Mouse (Mus musculus) liver, embryonic 11.5 days (tissue): ENCODE data around the gene Atp11b. TPM values are rescaled to one million over a fixed set of nuclear protein-coding genes. Genes with fewer than 3 reads are reported as not detected.

ENCODE experiments used
- ATAC-seq: fragments of 200-750 bp; cut with Nextera tagmentation; replicated peaks from 2 replicates; pipeline ENCODE4 v1.8.0; 2017; ENCODE audit warnings: moderate number of reproducible peaks, mild to moderate bottlenecking, moderate TSS enrichment, moderate library complexity; ENCODE audit not compliant: low FRiP score
- DNase-seq: peaks from one replicate; pipeline ENCODE4 v3.0.0-alpha.2; 2017; ENCODE audit warnings: low spot score
- H3K27ac ChIP-seq: fragments of 300-500 bp; sonication (generic); 2 replicates; pipeline ENCODE4 v1.5.1; 2014; ENCODE audit warnings: mild to moderate bottlenecking, low read depth, low read length, control low read depth
- H3K27me3 ChIP-seq: fragments of 300-500 bp; sonication (generic); replicated peaks from 2 replicates; pipeline ENCODE4 v1.6.1; 2014; ENCODE audit warnings: low read length, mixed read lengths; ENCODE audit not compliant: control insufficient read depth, insufficient read depth
- H3K36me3 ChIP-seq: fragments of 300-500 bp; sonication (generic); 2 replicates; pipeline ENCODE4 v1.6.1; 2014; ENCODE audit warnings: mild to moderate bottlenecking, low read length, moderate library complexity, mixed read lengths; ENCODE audit not compliant: control insufficient read depth, insufficient read depth
- H3K4me1 ChIP-seq: fragments of 300-500 bp; sonication (generic); replicated peaks from 2 replicates; pipeline ENCODE4 v1.6.1; 2014; ENCODE audit warnings: low read length, mixed read lengths; ENCODE audit not compliant: control insufficient read depth, insufficient read depth
- H3K4me2 ChIP-seq: fragments of 300-500 bp; sonication (generic); 2 replicates; pipeline ENCODE4 v1.6.1; 2014; ENCODE audit warnings: mild to moderate bottlenecking, control low read depth, moderate library complexity
- H3K4me3 ChIP-seq: fragments of 300-500 bp; sonication (generic); 2 replicates; pipeline ENCODE4 v1.5.1; 2014; ENCODE audit warnings: low read depth, low read length, control low read depth
- H3K9ac ChIP-seq: fragments of 300-500 bp; sonication (generic); 2 replicates; pipeline ENCODE4 v1.6.1; 2014; ENCODE audit warnings: low read depth, low read length, control low read depth
- H3K9me3 ChIP-seq: fragments of 300-500 bp; sonication (generic); 2 replicates; pipeline ENCODE4 v1.6.1; 2016; ENCODE audit warnings: low read length, inconsistent platforms, mixed read lengths; ENCODE audit not compliant: control insufficient read depth
- WGBS: fragments of 180-500 bp; shearing (Covaris S2); extraction: QIAGEN DNeasy Blood & Tissue Kit; methylation state at CpG from one replicate; pipeline ENCODE4 v1.1.7; 2014; 5-methylcytosine and 5-hydroxymethylcytosine counted together
- polyA plus RNA-seq: library from polyadenylated mRNA; unstranded; fragments of >200 nt; fragmentation: Nextera tagmentation; extraction: Ambion mirVana; gene quantifications from 2 replicates; pipeline ENCODE4 v1.2.1, GENCODE M21; 2014

The Atp11b gene
- polyA plus RNA-seq, 1 experiment from 2014 or later, result 40.1 TPM

GRCm38 (mm10) chr3:35726936-35727335, 27.0 kb upstream of the Atp11b start:
- WGBS, result 75% methylated on average over 1 of the region's 1 CpGs
- Histone ChIP-seq H3K9ac (no peak overlapping the region), H3K4me1 (no peaks in the 10 kb centered on the region), H3K9me3 (no peaks in the 10 kb centered on the region), H3K27me3 (no peaks in the 10 kb centered on the region), H3K4me2 (no peak overlapping the region), H3K4me3 (no peak overlapping the region), H3K36me3 (no peaks in the 10 kb centered on the region), H3K27ac (no peak overlapping the region)
- DNase-seq (no peak), ATAC-seq (no peak)

GRCm38 (mm10) chr3:35729490-35729889, 24.4 kb upstream of the Atp11b start:
- DNase-seq (no peak), ATAC-seq (no peak)
- Histone ChIP-seq H3K27ac (no peak overlapping the region), H3K4me1 (no peaks in the 10 kb centered on the region), H3K9me3 (no peaks in the 10 kb centered on the region), H3K4me3 (no peak overlapping the region), H3K4me2 (no peak overlapping the region), H3K9ac (no peak overlapping the region), H3K36me3 (no peaks in the 10 kb centered on the region), H3K27me3 (no peaks in the 10 kb centered on the region)
- 75% methylated on average over 6 of the region's 6 CpGs for WGBS

GRCm38 (mm10) chr3:35731981-35732777, 21.7 kb upstream of the Atp11b start:
- no peak overlapping the region for H3K4me3 ChIP-seq
- no peak overlapping the region for H3K27ac ChIP-seq
- no peaks in the 10 kb centered on the region for H3K27me3 ChIP-seq
- H3K36me3 ChIP-seq, result no peaks in the 10 kb centered on the region
- H3K4me1 ChIP-seq, result no peaks in the 10 kb centered on the region
- WGBS, result 49% methylated on average over 10 of the region's 10 CpGs
- H3K4me2 ChIP-seq, result peak overlapping the region; percentile 46
- ATAC-seq, result peak; percentile 49; the same call in 1 of the 2 replicates
- DNase-seq, result no peak
- H3K9me3 ChIP-seq, result no peaks in the 10 kb centered on the region
- H3K9ac ChIP-seq, result no peak overlapping the region

GRCm38 (mm10) chr3:35732778-35733147, 21.1 kb upstream of the Atp11b start:
- H3K27ac ChIP-seq, result no peak overlapping the region
- 0 out of 2 replicates have a peak, but pooled peaks have one; percentile 18 for ATAC-seq
- DNase-seq, result no peak
- peak overlapping the region; percentile 46; the same call in 1 of the 2 replicates for H3K4me2 ChIP-seq
- H3K4me3 ChIP-seq, result no peak overlapping the region
- H3K36me3 ChIP-seq, result no peaks in the 10 kb centered on the region
- no peaks in the 10 kb centered on the region for H3K27me3 ChIP-seq
- H3K4me1 ChIP-seq, result no peaks in the 10 kb centered on the region
- no peaks in the 10 kb centered on the region for H3K9me3 ChIP-seq
- no peak overlapping the region for H3K9ac ChIP-seq

GRCm38 (mm10) chr3:35734509-35734908, 19.4 kb upstream of the Atp11b start:
- no peaks in the 10 kb centered on the region for H3K36me3 ChIP-seq
- H3K9me3 ChIP-seq, result no peaks in the 10 kb centered on the region
- DNase-seq (no peak), ATAC-seq (no peak)
- no peak overlapping the region for H3K27ac ChIP-seq
- WGBS, result 79% methylated on average over 4 of the region's 4 CpGs
- H3K4me1 ChIP-seq, result no peaks in the 10 kb centered on the region
- H3K27me3 ChIP-seq, result no peaks in the 10 kb centered on the region
- H3K9ac ChIP-seq, result no peak overlapping the region
- H3K4me2 ChIP-seq, result no peak overlapping the region
- H3K4me3 ChIP-seq, result no peak overlapping the region

- Histone ChIP-seq H3K4me2 (no peak overlapping the region), H3K27me3 (no peaks in the 10 kb centered on the region), H3K9me3 (no peaks in the 10 kb centered on the region), H3K27ac (no peak overlapping the region), H3K36me3 (no peaks in the 10 kb centered on the region), H3K9ac (no peak overlapping the region), H3K4me1 (no peaks in the 10 kb centered on the region), H3K4me3 (no peak overlapping the region)
- no peak for DNase-seq
- ATAC-seq, result no peak
- 82% methylated on average over 3 of the region's 3 CpGs for WGBS
These were observed 15.8 kb upstream of the Atp11b start for GRCm38 (mm10) chr3:35738071-35738470.

GRCm38 (mm10) chr3:35745010-35745409, 8.9 kb upstream of the Atp11b start:
- DNase-seq (no peak), ATAC-seq (no peak)
- no peaks in the 10 kb centered on the region for H3K4me1 ChIP-seq
- H3K27me3 ChIP-seq, result no peaks in the 10 kb centered on the region
- no peaks in the 10 kb centered on the region for H3K9me3 ChIP-seq
- 60% methylated on average over 4 of the region's 4 CpGs for WGBS
- no peaks in the 10 kb centered on the region for H3K36me3 ChIP-seq
- H3K27ac ChIP-seq, result no peak overlapping the region
- no peak overlapping the region for H3K9ac ChIP-seq
- no peak overlapping the region for H3K4me3 ChIP-seq
- no peak overlapping the region for H3K4me2 ChIP-seq

GRCm38 (mm10) chr3:35746840-35747456, 7.0 kb upstream of the Atp11b start:
- Histone ChIP-seq H3K4me1 (no peaks in the 10 kb centered on the region), H3K9me3 (no peaks in the 10 kb centered on the region), H3K4me3 (no peak overlapping the region), H3K9ac (no peak overlapping the region), H3K27ac (no peak overlapping the region), H3K36me3 (no peaks in the 10 kb centered on the region), H3K4me2 (no peak overlapping the region), H3K27me3 (no peaks in the 10 kb centered on the region)
- DNase-seq (no peak), ATAC-seq (no peak)
- WGBS, result 56% methylated on average over 9 of the region's 9 CpGs

GRCm38 (mm10) chr3:35750286-35750685, 3.6 kb upstream of the Atp11b start:
- H3K4me2 ChIP-seq, result no peak overlapping the region
- WGBS, result 45% methylated on average over 5 of the region's 5 CpGs
- no peak overlapping the region for H3K9ac ChIP-seq
- H3K9me3 ChIP-seq, result no peaks in the 10 kb centered on the region
- H3K27ac ChIP-seq, result no peak overlapping the region
- no peaks in the 10 kb centered on the region for H3K27me3 ChIP-seq
- DNase-seq (no peak), ATAC-seq (no peak)
- no peaks in the 10 kb centered on the region for H3K36me3 ChIP-seq
- peaks cover 2% of the 10 kb centered on the region; the same call in 1 of the 2 replicates for H3K4me1 ChIP-seq
- no peak overlapping the region for H3K4me3 ChIP-seq
